Mouse (Mus musculus): ENCODE measurements at regions not wholly inside any gene's neighbourhood (a gene's known extent, or its start where the extent isn't known, plus 50 kb on each side); places are given as distances from the start of the nearest gene placed in this dataset.

DNA sequence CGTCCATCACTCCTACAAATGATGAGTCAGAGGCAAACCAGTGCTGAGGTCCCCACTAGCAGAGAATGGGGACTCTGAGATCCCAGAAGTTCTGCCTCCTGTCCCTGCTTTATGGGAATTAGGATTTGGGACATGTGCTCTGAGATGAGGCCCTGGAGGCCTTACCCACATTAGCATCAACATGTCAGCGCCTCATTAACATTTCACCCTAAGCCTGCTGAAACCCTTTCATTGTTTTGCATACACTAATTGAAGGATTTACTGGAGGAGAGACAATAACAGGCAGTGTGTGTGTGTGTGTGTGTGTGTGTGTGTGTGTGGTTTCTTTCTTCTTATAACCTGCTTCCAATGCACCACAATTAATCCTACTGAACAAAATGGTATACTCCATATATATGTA, 178.7 kb downstream of the Sec61b start:
- Histone ChIP-seq H3K27ac (ENCODE audit: insufficient read depth, low read depth, low read length) (no peak overlapping the region), H3K4me3 (ENCODE audit: insufficient read depth, low read length) (no peak overlapping the region), H3K4me1 (ENCODE audit: control insufficient read depth, insufficient read depth, low read length) (no peaks in the 10 kb centered on the region)
- TF ChIP-seq CTCF (IDR thresholded peaks at IDR 0.05; ENCODE audit: low read depth, low read length) = no peak
- TF ChIP-seq POLR2A (IDR thresholded peaks at IDR 0.05; ENCODE audit: borderline replicate concordance, low read depth, low read length) = no peak

DNA sequence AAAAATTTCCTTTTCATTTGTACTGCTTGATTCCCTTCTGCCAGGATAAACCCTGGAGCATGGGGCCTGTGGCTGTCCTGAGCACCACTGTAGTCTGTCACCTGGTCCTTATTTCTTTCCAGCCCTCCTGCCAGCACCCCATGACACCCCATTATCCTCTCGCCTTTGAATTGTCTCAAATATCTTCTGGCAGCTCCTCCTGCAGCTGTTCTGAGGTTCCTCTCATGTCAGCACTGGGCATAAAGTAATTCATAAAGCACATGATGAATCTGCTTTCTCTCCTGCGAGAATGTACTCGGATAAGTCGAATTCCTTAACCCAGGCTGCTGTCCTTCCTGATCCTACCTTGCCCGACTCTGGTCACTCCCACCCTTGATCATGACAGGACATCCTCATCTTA, 195.1 kb downstream of the Sec61b start:
- H3K4me3 ChIP-seq (ENCODE audit: insufficient read depth, low read length) = no peak overlapping the region
- no peak overlapping the region for H3K27ac ChIP-seq (ENCODE audit: insufficient read depth, low read depth, low read length)
- TF ChIP-seq POLR2A (IDR thresholded peaks at IDR 0.05; ENCODE audit: borderline replicate concordance, low read depth, low read length) (no peak), CTCF (IDR thresholded peaks at IDR 0.05; ENCODE audit: low read depth, low read length) (no peak)
- no peaks in the 10 kb centered on the region for H3K4me1 ChIP-seq (ENCODE audit: control insufficient read depth, insufficient read depth, low read length)

DNA sequence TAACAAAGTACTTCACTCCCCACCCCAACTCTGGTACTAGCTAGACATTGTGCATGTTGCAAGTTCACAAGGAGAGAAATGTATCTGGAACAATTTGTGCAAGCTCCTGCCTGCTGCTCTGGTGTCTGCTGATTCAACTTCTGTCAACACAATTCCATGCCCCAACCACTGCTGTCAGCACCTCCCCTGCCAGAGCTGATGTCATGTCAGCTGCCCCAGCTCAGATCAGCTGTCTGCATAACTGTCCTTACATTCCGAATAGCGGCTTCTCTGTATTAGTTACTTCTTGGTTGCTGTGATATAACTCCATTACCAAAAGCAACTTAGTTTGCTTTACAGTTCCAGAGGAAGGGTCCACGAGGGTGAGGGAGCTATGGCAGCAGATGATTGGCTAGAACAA, 196.0 kb downstream of the Sec61b start:
- H3K4me3 ChIP-seq (ENCODE audit: insufficient read depth, low read length) = no peak overlapping the region
- TF ChIP-seq CTCF (IDR thresholded peaks at IDR 0.05; ENCODE audit: low read depth, low read length) = no peak
- no peak for TF ChIP-seq POLR2A (IDR thresholded peaks at IDR 0.05; ENCODE audit: borderline replicate concordance, low read depth, low read length)
- H3K4me1 ChIP-seq (ENCODE audit: control insufficient read depth, insufficient read depth, low read length) = no peaks in the 10 kb centered on the region
- no peak overlapping the region for H3K27ac ChIP-seq (ENCODE audit: insufficient read depth, low read depth, low read length)

DNA sequence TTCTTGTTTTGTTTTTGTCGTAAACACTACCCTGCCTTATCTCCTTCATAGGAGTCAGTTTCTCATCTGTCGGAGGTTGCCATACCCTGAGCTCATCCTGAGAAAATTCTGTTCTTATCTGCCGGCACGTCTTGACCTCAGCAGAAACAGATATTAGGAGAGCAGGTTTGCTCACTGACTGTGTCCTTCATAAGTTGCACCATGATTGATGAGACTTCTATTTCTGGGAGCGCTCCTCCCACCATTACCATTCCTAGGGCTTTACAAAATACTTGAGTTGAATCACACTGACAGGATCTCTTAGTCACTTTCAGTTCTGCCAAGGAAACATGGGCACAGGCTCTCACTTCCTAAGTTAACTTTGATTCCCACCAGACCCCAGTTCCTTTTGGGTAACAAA, 196.9 kb downstream of the Sec61b start:
- Histone ChIP-seq H3K27ac (ENCODE audit: insufficient read depth, low read depth, low read length) (no peak overlapping the region), H3K4me1 (ENCODE audit: control insufficient read depth, insufficient read depth, low read length) (no peaks in the 10 kb centered on the region)
- TF ChIP-seq POLR2A (IDR thresholded peaks at IDR 0.05; ENCODE audit: borderline replicate concordance, low read depth, low read length) (no peak), CTCF (IDR thresholded peaks at IDR 0.05; ENCODE audit: low read depth, low read length) (no peak)

DNA sequence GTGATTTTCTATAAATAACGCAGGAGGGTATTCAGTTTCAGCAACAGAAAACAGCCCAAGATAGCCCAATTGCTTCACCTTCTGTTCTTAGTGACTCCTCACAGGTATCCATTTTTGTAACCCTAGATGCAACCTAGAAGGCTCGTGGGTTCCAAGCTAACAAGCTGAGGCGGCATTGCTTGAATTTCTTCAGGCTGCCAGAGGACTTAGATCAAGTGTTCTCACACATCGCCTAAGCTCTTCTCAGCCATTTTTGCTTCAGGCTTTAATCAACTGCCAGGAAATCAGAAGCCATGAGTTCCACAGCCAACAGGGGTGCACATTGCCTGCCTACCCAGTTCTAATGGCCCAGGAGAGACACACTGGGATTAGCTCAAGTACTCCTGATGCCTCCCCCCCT, 206.7 kb downstream of the Sec61b start:
- H3K4me1 ChIP-seq (ENCODE audit: control insufficient read depth, insufficient read depth, low read length) = no peaks in the 10 kb centered on the region
- H3K4me3 ChIP-seq (ENCODE audit: insufficient read depth, low read length) = no peak overlapping the region
- TF ChIP-seq CTCF (IDR thresholded peaks at IDR 0.05; ENCODE audit: low read depth, low read length) (no peak), POLR2A (IDR thresholded peaks at IDR 0.05; ENCODE audit: borderline replicate concordance, low read depth, low read length) (no peak)
- H3K27ac ChIP-seq (ENCODE audit: insufficient read depth, low read depth, low read length) = no peak overlapping the region

More for the DNA sequence above, 196.9 kb downstream of the Sec61b start:
- H3K4me3 ChIP-seq (ENCODE audit: insufficient read depth, low read length) = no peak overlapping the region

DNA sequence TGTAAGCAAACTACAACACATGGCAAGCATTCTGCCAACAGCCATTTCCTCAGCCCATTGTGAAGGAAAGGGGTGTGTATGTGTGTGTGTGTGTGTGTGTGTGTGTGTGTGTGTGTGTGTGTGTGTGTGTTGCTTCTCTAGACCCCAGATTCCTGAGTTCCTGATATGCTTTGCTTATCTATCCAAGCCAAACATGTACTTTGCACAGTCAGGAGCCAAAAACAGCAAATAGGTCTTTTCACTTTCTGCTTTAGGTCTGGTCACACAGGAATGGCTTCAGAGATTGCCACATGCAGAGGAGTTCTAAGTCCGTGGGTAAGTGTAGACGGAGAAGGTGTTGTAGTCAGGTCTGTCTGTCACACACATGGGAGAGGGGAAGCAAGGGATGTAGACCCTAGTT, 216.7 kb downstream of the Sec61b start:
- Histone ChIP-seq H3K4me1 (ENCODE audit: control insufficient read depth, insufficient read depth, low read length) (peaks cover 6% of the 10 kb centered on the region), H3K4me3 (ENCODE audit: insufficient read depth, low read length) (no peak overlapping the region), H3K27ac (ENCODE audit: insufficient read depth, low read depth, low read length) (no peak overlapping the region)
- TF ChIP-seq CTCF (IDR thresholded peaks at IDR 0.05; ENCODE audit: low read depth, low read length) (no peak), POLR2A (IDR thresholded peaks at IDR 0.05; ENCODE audit: borderline replicate concordance, low read depth, low read length) (no peak)

DNA sequence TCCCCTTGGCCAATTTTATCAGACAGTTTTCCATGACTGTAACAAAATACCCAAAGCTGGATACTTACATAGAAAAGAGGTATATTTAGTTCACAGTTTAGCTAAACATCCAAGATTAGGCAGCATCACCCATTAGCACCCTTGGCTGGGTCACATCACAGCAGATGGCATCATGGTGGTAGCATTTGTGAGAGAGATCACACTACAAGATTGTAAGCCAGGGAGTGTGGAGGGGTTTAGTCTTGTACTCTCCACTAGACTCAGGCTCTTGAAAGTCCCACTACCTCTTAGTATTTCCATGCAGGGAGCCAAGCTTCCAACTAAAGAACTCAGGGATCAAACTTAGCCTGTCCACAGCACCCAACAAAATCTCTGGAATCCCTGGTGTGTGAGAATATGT, 218.2 kb downstream of the Sec61b start:
- TF ChIP-seq POLR2A (IDR thresholded peaks at IDR 0.05; ENCODE audit: borderline replicate concordance, low read depth, low read length) (no peak), CTCF (IDR thresholded peaks at IDR 0.05; ENCODE audit: low read depth, low read length) (no peak)
- H3K27ac ChIP-seq (ENCODE audit: insufficient read depth, low read depth, low read length) = no peak overlapping the region

DNA sequence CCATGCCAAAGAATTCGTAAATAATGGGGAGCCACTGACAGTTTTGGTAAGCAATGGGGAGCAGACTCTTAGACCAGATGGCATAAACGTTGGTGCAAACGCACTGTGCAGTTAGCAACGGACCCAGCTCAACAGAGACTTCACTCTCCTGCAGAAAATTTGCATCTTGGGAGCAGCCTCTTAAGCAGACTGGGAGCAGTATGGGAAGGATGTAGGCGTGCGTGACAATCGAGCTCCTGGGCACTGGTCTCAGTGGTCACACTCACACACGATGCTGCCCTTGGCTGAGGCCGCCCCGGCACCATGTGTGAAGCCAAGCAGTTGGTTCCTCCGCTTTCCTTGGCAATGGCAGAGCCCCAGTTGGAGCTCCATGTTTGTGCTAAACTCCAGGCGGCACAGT, 218.8 kb downstream of the Sec61b start:
- Histone ChIP-seq H3K4me1 (ENCODE audit: control insufficient read depth, insufficient read depth, low read length) (peaks cover 7% of the 10 kb centered on the region), H3K4me3 (ENCODE audit: insufficient read depth, low read length) (no peak overlapping the region), H3K27ac (ENCODE audit: insufficient read depth, low read depth, low read length) (no peak overlapping the region)
- TF ChIP-seq POLR2A (IDR thresholded peaks at IDR 0.05; ENCODE audit: borderline replicate concordance, low read depth, low read length) = no peak
- TF ChIP-seq CTCF (IDR thresholded peaks at IDR 0.05; ENCODE audit: low read depth, low read length) = no peak

More for the DNA sequence above, 218.2 kb downstream of the Sec61b start:
- Histone ChIP-seq H3K4me1 (ENCODE audit: control insufficient read depth, insufficient read depth, low read length) (peaks cover 7% of the 10 kb centered on the region), H3K4me3 (ENCODE audit: insufficient read depth, low read length) (no peak overlapping the region)

DNA sequence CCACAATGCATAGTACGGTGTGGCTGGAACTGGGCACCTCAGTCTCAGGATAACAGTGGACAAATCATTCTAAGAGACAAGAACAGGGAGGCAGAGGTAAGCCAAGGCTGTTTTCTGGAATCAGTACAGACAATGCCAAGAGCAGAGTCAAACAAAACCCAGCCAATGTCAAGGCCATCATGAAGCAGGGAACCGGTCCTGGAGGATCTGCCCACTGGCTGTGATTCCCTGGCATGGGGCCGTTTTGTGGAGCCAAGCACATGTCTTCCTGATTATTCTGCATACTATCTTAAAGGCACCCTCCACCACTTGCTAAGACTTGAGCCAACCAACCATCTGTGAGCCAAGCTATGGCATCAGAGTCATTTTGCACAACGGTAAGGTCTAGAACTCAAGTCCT, 222.6 kb downstream of the Sec61b start:
- peaks cover 7% of the 10 kb centered on the region for H3K4me1 ChIP-seq (ENCODE audit: control insufficient read depth, insufficient read depth, low read length)
- no peak overlapping the region for H3K27ac ChIP-seq (ENCODE audit: insufficient read depth, low read depth, low read length)
- TF ChIP-seq POLR2A (IDR thresholded peaks at IDR 0.05; ENCODE audit: borderline replicate concordance, low read depth, low read length) = no peak
- no peak for TF ChIP-seq CTCF (IDR thresholded peaks at IDR 0.05; ENCODE audit: low read depth, low read length)
- H3K4me3 ChIP-seq (ENCODE audit: insufficient read depth, low read length) = no peak overlapping the region

DNA sequence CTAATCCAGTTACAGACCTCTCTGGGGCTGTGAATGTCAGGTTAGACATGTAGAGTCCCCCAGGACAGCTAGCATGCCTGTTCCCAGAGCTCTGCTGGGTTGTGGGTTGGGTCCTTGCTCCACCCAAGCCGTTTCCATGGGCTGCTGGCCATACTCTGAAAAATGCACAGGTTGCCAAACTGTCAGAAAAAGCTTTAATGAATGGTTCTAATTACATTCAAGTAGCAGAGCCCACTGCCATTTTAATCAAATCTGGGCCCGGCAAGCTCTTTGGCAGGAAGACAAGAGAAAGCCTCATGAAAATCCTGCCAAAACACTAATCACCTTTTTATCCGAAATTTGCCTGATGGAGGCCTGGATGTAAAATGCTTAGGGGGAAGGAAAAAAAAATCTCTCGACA, 224.1 kb downstream of the Sec61b start:
- peaks cover 7% of the 10 kb centered on the region for H3K4me1 ChIP-seq (ENCODE audit: control insufficient read depth, insufficient read depth, low read length)
- no peak overlapping the region for H3K4me3 ChIP-seq (ENCODE audit: insufficient read depth, low read length)
- TF ChIP-seq POLR2A (IDR thresholded peaks at IDR 0.05; ENCODE audit: borderline replicate concordance, low read depth, low read length) (no peak), CTCF (IDR thresholded peaks at IDR 0.05; ENCODE audit: low read depth, low read length) (no peak)
- H3K27ac ChIP-seq (ENCODE audit: insufficient read depth, low read depth, low read length) = no peak overlapping the region

DNA sequence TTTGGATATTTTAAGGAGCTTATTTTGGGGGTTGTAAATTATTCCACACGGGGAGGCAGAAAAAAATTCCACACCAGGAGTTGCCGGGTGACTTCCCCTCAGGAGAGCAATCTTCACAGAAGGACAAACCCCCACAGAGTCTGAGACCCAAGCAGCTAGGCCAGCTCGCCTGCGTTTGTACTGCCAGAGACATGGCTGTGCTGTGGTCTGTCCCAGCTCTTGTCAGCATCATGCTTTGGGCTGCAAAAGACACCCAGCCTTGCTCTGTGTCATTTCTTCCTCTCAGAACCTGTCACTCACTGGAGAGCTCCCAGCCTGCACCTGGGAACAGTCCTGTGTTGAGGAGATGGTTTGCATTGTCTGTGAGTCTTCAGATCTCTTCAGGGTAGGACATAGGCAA, 224.5 kb downstream of the Sec61b start:
- H3K4me1 ChIP-seq (ENCODE audit: control insufficient read depth, insufficient read depth, low read length) = peaks cover 7% of the 10 kb centered on the region
- TF ChIP-seq CTCF (IDR thresholded peaks at IDR 0.05; ENCODE audit: low read depth, low read length) (no peak), POLR2A (IDR thresholded peaks at IDR 0.05; ENCODE audit: borderline replicate concordance, low read depth, low read length) (no peak)
- no peak overlapping the region for H3K27ac ChIP-seq (ENCODE audit: insufficient read depth, low read depth, low read length)
- no peak overlapping the region for H3K4me3 ChIP-seq (ENCODE audit: insufficient read depth, low read length)
